Mouse (Mus musculus) ES-E14 (cell line): ENCODE data around the gene Zfp217.

Source experiments
- CHD2 ChIP-seq: IDR thresholded peaks from 2 replicates; pipeline ENCODE4 v1.6.1; 2014; ENCODE audit warnings: mild to moderate bottlenecking, low read depth, low read length, inconsistent platforms
- HCFC1 ChIP-seq: IDR thresholded peaks from 2 replicates; pipeline ENCODE4 v1.6.1; 2012; ENCODE audit warnings: low read length, inconsistent platforms, borderline replicate concordance; ENCODE audit not compliant: insufficient read depth
- MAFK ChIP-seq: IDR thresholded peaks from 2 replicates; pipeline ENCODE4 v1.6.1; 2014; ENCODE audit warnings: mild to moderate bottlenecking, low read depth, low read length, inconsistent platforms; ENCODE audit not compliant: insufficient read depth
- ZC3H11A ChIP-seq: IDR thresholded peaks from 2 replicates; pipeline ENCODE4 v1.6.1; 2012; ENCODE audit warnings: low read depth, mild to moderate bottlenecking, inconsistent platforms, low read length, borderline replicate concordance
- ZNF384 ChIP-seq: IDR thresholded peaks from 2 replicates; pipeline ENCODE4 v1.6.1; 2012; ENCODE audit warnings: low read depth, low read length, inconsistent platforms

DNA sequence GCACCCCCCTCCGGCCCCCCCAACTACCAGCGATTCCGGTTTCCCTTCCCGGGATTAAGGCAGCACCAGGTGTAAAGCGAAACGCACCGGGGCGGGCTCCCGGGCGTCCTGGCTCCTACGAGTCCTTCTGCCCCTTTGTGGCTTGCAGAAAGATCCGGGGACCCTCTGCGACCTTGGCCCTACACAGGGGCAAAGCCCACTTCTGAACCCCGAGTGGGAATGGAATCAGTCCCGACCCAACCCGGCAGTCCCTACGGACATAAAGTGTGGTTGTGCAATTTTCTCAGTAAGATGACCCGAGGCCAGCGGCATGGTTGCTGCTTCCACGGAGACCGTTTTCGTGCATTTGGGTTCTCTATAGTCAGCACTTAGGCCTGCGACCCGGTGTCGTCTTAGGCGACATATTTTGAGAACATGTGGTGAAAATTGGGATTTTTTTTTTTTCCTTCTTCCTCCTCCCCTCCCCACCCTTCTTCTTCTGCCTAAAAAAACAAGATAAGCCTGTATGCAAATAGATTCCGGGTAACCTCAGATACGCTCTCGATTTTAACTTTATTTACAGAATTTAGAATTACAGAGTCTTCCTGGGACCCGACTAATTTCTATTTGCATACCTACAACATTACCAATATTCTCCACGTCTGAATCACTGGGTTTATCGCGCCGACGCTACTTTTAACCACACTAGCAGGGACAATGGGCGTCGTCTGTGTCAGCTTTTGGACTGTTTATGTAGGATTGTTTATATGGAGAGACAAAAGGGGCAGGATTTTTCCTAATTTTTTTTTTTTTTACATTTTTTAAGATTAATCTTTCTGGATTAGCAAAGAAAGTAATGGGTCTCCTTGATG is 5.7 kb upstream of the Zfp217 start:
- TF ChIP-seq HCFC1 (no peak), ZNF384 (no peak), MAFK (no peak), ZC3H11A (no peak), CHD2 (no peak)
